Comparison of ENCODE assay signal across 8 mouse cellular contexts in the genomic region with DNA sequence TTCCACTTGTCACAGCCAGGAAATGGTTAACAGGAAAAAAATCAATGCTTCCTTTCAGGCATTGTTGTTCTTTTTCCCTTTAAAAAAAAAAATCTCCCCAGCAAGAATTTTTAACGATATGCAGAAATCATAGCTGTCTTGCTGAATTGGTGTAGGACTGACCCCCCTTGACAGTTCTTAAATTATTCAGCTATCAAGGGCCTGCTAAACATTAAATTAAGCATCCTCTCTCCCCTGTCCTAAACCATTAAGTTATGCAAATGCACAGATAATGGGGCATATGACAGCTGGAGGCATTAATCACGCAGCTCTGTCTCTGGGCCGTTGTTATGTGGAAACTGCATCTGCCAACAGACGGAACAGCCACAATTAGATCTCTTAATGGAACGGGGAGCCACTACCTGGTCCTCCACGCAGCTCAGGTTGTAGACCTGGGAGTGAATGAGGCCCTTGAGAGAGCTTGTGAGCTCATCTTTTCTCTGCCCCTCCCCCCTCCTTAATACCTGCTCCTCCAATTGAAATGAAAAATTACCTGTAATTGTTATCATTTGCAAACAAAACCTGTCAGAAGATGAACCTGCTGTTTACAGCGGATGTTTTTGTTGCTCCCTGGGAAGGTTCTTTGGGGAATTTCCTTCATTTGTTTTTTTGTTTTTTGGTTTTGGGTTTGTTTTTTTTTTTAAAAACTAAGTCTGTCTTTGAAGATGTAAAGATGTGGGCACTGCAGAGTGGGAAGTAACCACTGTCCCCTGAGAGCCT.
DNase-seq lines count a peak whose midpoint lies in the region; ATAC-seq lines count a peak whose summit lies in the region.

No protein-coding gene starts in this region.

- DNase-seq in kidney, postnatal 25 days, result no peak
- peak; percentile 40 for DNase-seq in Muller cell, postnatal 12 days (ENCODE audit: inconsistent ontology term)
- no peak for DNase-seq in urinary bladder, postnatal 4 days (ENCODE audit: low spot score in 2 of 2)
- DNase-seq in layer of hippocampus, postnatal 25 days (ENCODE audit: extremely low spot score in 1 of 2, low spot score in 1 of 2), result no peak
- DNase-seq in gastrocnemius, adult 8-10 months (ENCODE audit: low spot score in 2 of 2), result no peak

- H3K27me3 ChIP-seq in kidney, embryonic 15.5 days, result no peaks in the 10 kb centered on the region
- H3K27me3 ChIP-seq in forebrain, embryonic 16.5 days (replicated peaks; ENCODE audit: control insufficient read depth, insufficient read depth, low read length), result no peaks in the 10 kb centered on the region
- peaks cover 17% of the 10 kb centered on the region for H3K27me3 ChIP-seq in midbrain, embryonic 12.5 days

- H3K4me2 ChIP-seq in kidney, embryonic 15.5 days, result peak overlapping the region; percentile 40
- peak overlapping the region; percentile 12; the same call in 1 of the 2 replicates for H3K4me2 ChIP-seq in forebrain, embryonic 16.5 days (ENCODE audit: low read length)
- H3K4me2 ChIP-seq in midbrain, embryonic 12.5 days (replicated peaks), result 0 out of 2 replicates have a peak overlapping the region, but pooled peaks have one; percentile 6

- H3K9ac ChIP-seq in kidney, embryonic 15.5 days, result no peak overlapping the region
- H3K9ac ChIP-seq in forebrain, embryonic 16.5 days (replicated peaks; ENCODE audit: low read depth, low read length), result no peak overlapping the region
- H3K9ac ChIP-seq in midbrain, embryonic 12.5 days (replicated peaks), result no peak overlapping the region

- H3K9me3 ChIP-seq in kidney, embryonic 15.5 days (replicated peaks), result no peaks in the 10 kb centered on the region
- H3K9me3 ChIP-seq in forebrain, embryonic 16.5 days (ENCODE audit: control insufficient read depth, low read length), result no peaks in the 10 kb centered on the region
- no peaks in the 10 kb centered on the region for H3K9me3 ChIP-seq in midbrain, embryonic 12.5 days

- H3K27ac ChIP-seq in kidney, embryonic 15.5 days, result peak overlapping the region; percentile 80
- peak overlapping the region; percentile 49 for H3K27ac ChIP-seq in forebrain, embryonic 16.5 days (ENCODE audit: low read length)
- peak overlapping the region; percentile 55 for H3K27ac ChIP-seq in midbrain, embryonic 12.5 days (replicated peaks)

- no peak overlapping the region for H3K4me3 ChIP-seq in kidney, embryonic 15.5 days (replicated peaks)
- no peak overlapping the region for H3K4me3 ChIP-seq in forebrain, embryonic 16.5 days (replicated peaks; ENCODE audit: low read length)
- H3K4me3 ChIP-seq in midbrain, embryonic 12.5 days, result no peak overlapping the region

- 3% methylated on average over 7 of the region's 7 CpGs for WGBS in kidney, embryonic 15.5 days
- WGBS in forebrain, embryonic 16.5 days, result 8% methylated on average over 7 of the region's 7 CpGs
- 30% methylated on average over 7 of the region's 7 CpGs for WGBS in midbrain, embryonic 12.5 days

- ATAC-seq in kidney, embryonic 15.5 days (replicated peaks; ENCODE audit: low FRiP score), result peak; percentile 53; the same call in 1 of the 2 replicates
- peak; percentile 86 for ATAC-seq in forebrain, embryonic 16.5 days
- peak; percentile 84 for ATAC-seq in midbrain, embryonic 12.5 days (ENCODE audit: low FRiP score, low read depth)

- H3K4me1 ChIP-seq in kidney, embryonic 15.5 days, result peaks cover 30% of the 10 kb centered on the region
- peaks cover 26% of the 10 kb centered on the region for H3K4me1 ChIP-seq in forebrain, embryonic 16.5 days (replicated peaks; ENCODE audit: control insufficient read depth, insufficient read depth, low read length)
- H3K4me1 ChIP-seq in midbrain, embryonic 12.5 days, result peaks cover 28% of the 10 kb centered on the region

- no peaks in the 10 kb centered on the region for H3K36me3 ChIP-seq in kidney, embryonic 15.5 days
- no peaks in the 10 kb centered on the region for H3K36me3 ChIP-seq in forebrain, embryonic 16.5 days (ENCODE audit: control insufficient read depth, insufficient read depth)
- no peaks in the 10 kb centered on the region for H3K36me3 ChIP-seq in midbrain, embryonic 12.5 days
